Mouse (Mus musculus) testis, adult 2 months (tissue): ENCODE results near the gene Nop9. TPM values are rescaled to one million over a fixed set of nuclear protein-coding genes. Genes with fewer than 3 reads are reported as not detected.

Experiments used
- H3K27ac ChIP-seq: fragments of 200-500 bp; 2 replicates; pipeline ENCODE4 v1.5.1; 2012; ENCODE audit warnings: low read depth, low read length; ENCODE audit not compliant: control insufficient read depth, insufficient read depth
- H3K27me3 ChIP-seq: fragments of 200-500 bp; 2 replicates; pipeline ENCODE4 v1.6.1; 2012; ENCODE audit warnings: mild to moderate bottlenecking, low read length, moderate library complexity; ENCODE audit not compliant: control insufficient read depth, insufficient read depth
- H3K36me3 ChIP-seq: fragments of 200-500 bp; 2 replicates; pipeline ENCODE4 v1.6.1; 2012; ENCODE audit warnings: mild to moderate bottlenecking, low read length; ENCODE audit not compliant: control insufficient read depth, insufficient read depth
- H3K4me1 ChIP-seq: fragments of 200-500 bp; 2 replicates; pipeline ENCODE4 v1.6.1; 2012; ENCODE audit warnings: low read length; ENCODE audit not compliant: control insufficient read depth, insufficient read depth
- H3K4me3 ChIP-seq: fragments of 200-500 bp; 2 replicates; pipeline ENCODE4 v1.5.1; 2012; ENCODE audit warnings: low read depth, mild to moderate bottlenecking, low read length, moderate library complexity, mixed read lengths; ENCODE audit not compliant: control insufficient read depth
- CTCF ChIP-seq: fragments of 200-500 bp; IDR thresholded peaks from 2 replicates; pipeline ENCODE4 v1.5.1; 2012; ENCODE audit warnings: low read depth, mild to moderate bottlenecking, inconsistent platforms, low read length, moderate library complexity; ENCODE audit not compliant: control insufficient read depth, insufficient read depth, insufficient replicate concordance
- POLR2A ChIP-seq: fragments of 200-500 bp; IDR thresholded peaks from 2 replicates; pipeline ENCODE4 v1.6.1; 2012; ENCODE audit warnings: low read depth, mild to moderate bottlenecking, inconsistent platforms, low read length, moderate library complexity; ENCODE audit not compliant: control insufficient read depth
- polyA plus RNA-seq: library from polyadenylated mRNA; depleted of rRNA; stranded (reverse); fragments of >200 nt; gene quantifications from 2 replicates; pipeline ENCODE4 v1.2.3, GENCODE M21; 2012

Nop9 gene
- polyA plus RNA-seq, 1 experiment, result 144 TPM

GRCm38 (mm10) chr14:55777806-55778205 is 32.3 kb downstream of the Nop9 start:
- H3K4me3 ChIP-seq, result no peak overlapping the region
- no peak for TF ChIP-seq POLR2A
- TF ChIP-seq CTCF, result no peak
- H3K36me3 ChIP-seq, result no peaks in the 10 kb centered on the region
- H3K27ac ChIP-seq, result no peak overlapping the region
- H3K27me3 ChIP-seq, result no peaks in the 10 kb centered on the region
- H3K4me1 ChIP-seq, result no peaks in the 10 kb centered on the region

GRCm38 (mm10) chr14:55778686-55779085 is 33.2 kb downstream of the Nop9 start:
- H3K27ac ChIP-seq, result no peak overlapping the region
- peaks cover 2% of the 10 kb centered on the region for H3K4me1 ChIP-seq
- no peaks in the 10 kb centered on the region for H3K27me3 ChIP-seq
- H3K36me3 ChIP-seq, result no peaks in the 10 kb centered on the region
- no peak overlapping the region for H3K4me3 ChIP-seq
- TF ChIP-seq POLR2A (no peak), CTCF (no peak)

- H3K4me1 ChIP-seq, result peaks cover 6% of the 10 kb centered on the region
- TF ChIP-seq POLR2A, result no peak
- TF ChIP-seq CTCF, result no peak
- H3K27me3 ChIP-seq, result no peaks in the 10 kb centered on the region
- H3K27ac ChIP-seq, result no peak overlapping the region
- H3K36me3 ChIP-seq, result no peaks in the 10 kb centered on the region
- H3K4me3 ChIP-seq, result no peak overlapping the region
Observed at GRCm38 (mm10) chr14:55779656-55780055, 34.2 kb downstream of the Nop9 start.

- Histone ChIP-seq H3K36me3 (no peaks in the 10 kb centered on the region), H3K4me1 (peaks cover 6% of the 10 kb centered on the region), H3K27ac (no peak overlapping the region), H3K4me3 (no peak overlapping the region), H3K27me3 (no peaks in the 10 kb centered on the region)
- TF ChIP-seq CTCF, result no peak
- TF ChIP-seq POLR2A, result no peak
Observed at GRCm38 (mm10) chr14:55780736-55781135, 35.2 kb downstream of the Nop9 start.

- H3K27ac ChIP-seq, result no peak overlapping the region
Observed at GRCm38 (mm10) chr14:55781310-55781709, 35.8 kb downstream of the Nop9 start.

GRCm38 (mm10) chr14:55782361-55782960 is 37.0 kb downstream of the Nop9 start:
- H3K36me3 ChIP-seq, result no peaks in the 10 kb centered on the region
- TF ChIP-seq CTCF (no peak), POLR2A (no peak)
- H3K4me3 ChIP-seq, result no peak overlapping the region
- peaks cover 6% of the 10 kb centered on the region for H3K4me1 ChIP-seq
- no peaks in the 10 kb centered on the region for H3K27me3 ChIP-seq
- no peak overlapping the region for H3K27ac ChIP-seq

More at GRCm38 (mm10) chr14:55781310-55781709, 35.8 kb downstream of the Nop9 start:
- no peak for TF ChIP-seq POLR2A
- TF ChIP-seq CTCF, result peak; percentile 89
- H3K36me3 ChIP-seq, result no peaks in the 10 kb centered on the region
- no peak overlapping the region for H3K4me3 ChIP-seq
- H3K27me3 ChIP-seq, result no peaks in the 10 kb centered on the region
- peaks cover 6% of the 10 kb centered on the region for H3K4me1 ChIP-seq

- no peaks in the 10 kb centered on the region for H3K36me3 ChIP-seq
- no peak overlapping the region for H3K27ac ChIP-seq
- no peaks in the 10 kb centered on the region for H3K27me3 ChIP-seq
- peak overlapping the region; percentile 47 for H3K4me3 ChIP-seq
- H3K4me1 ChIP-seq, result peaks cover 14% of the 10 kb centered on the region
- TF ChIP-seq POLR2A (no peak), CTCF (no peak)
Observed at GRCm38 (mm10) chr14:55783171-55783957, 37.9 kb downstream of the Nop9 start.
